Mouse (Mus musculus) heart, postnatal 0 days (tissue): ENCODE data around the gene Gm10447.

Experiments used
- CTCF ChIP-seq: IDR thresholded peaks from 2 replicates; pipeline ENCODE4 v1.5.1; 2016; ENCODE audit warnings: antibody characterized with exemption, control low read depth, low read depth
- EP300 ChIP-seq: IDR thresholded peaks from 2 replicates; pipeline ENCODE4 v1.6.1; 2016; ENCODE audit warnings: antibody characterized with exemption, low read depth

- no peak for TF ChIP-seq EP300
- TF ChIP-seq CTCF = no peak
Observed at GRCm38 (mm10) chr11:53491954-53492401, 35.1 kb upstream of the Gm10447 start.
